Comparison of ENCODE assay signal across 8 mouse cellular contexts in genomic region chr13:114387074-114387487, GRCm38 (mm10). TPM values are rescaled to one million over a fixed set of nuclear protein-coding genes. Genes with fewer than 3 reads are reported as not detected.
DNase-seq lines count a peak whose midpoint lies in the region; ATAC-seq and TF ChIP-seq lines count a peak whose summit lies in the region.

No protein-coding gene starts in this region.

- peak overlapping the region; percentile 83; the same call in 1 of the 2 replicates for H3K27ac ChIP-seq in heart, embryonic 12.5 days (ENCODE audit: poor library complexity, severe bottlenecking)
- H3K27ac ChIP-seq in ES-Bruce4 (ENCODE audit: insufficient read depth, low read length) = no peak overlapping the region
- H3K27ac ChIP-seq in forebrain, embryonic 11.5 days (ENCODE audit: low read depth, low read length) = no peak overlapping the region
- H3K27ac ChIP-seq in liver, embryonic 13.5 days = no peak overlapping the region
- peak overlapping the region; percentile 78; the same call in 1 of the 2 replicates for H3K27ac ChIP-seq in stomach, embryonic 16.5 days (ENCODE audit: low read length)

- no peak for TF ChIP-seq EP300 in ES-Bruce4 (IDR thresholded peaks at IDR 0.05; ENCODE audit: insufficient read depth, low read depth, low read length)

- TF ChIP-seq CTCF in ES-Bruce4 (IDR thresholded peaks at IDR 0.05; ENCODE audit: low read depth, low read length) = no peak

- H3K9ac ChIP-seq in heart, embryonic 12.5 days = peak overlapping the region; percentile 92
- peak overlapping the region; percentile 86 for H3K9ac ChIP-seq in ES-Bruce4 (ENCODE audit: low read depth, poor library complexity, severe bottlenecking)
- H3K9ac ChIP-seq in forebrain, embryonic 11.5 days (ENCODE audit: low read length) = peak overlapping the region; percentile 84
- H3K9ac ChIP-seq in liver, embryonic 13.5 days = peak overlapping the region; percentile 83
- H3K9ac ChIP-seq in stomach, embryonic 16.5 days (ENCODE audit: low read length) = peak overlapping the region; percentile 92

- 6% methylated on average over 10 of the region's 10 CpGs for WGBS in heart, embryonic 12.5 days
- 11% methylated on average over 10 of the region's 10 CpGs for WGBS in forebrain, embryonic 11.5 days
- 1% methylated on average over 10 of the region's 10 CpGs for WGBS in liver, embryonic 13.5 days (ENCODE audit: insufficient replicate concordance)
- 3% methylated on average over 10 of the region's 10 CpGs for WGBS in stomach, embryonic 16.5 days

- H3K4me1 ChIP-seq in heart, embryonic 12.5 days (replicated peaks) = peaks cover 6% of the 10 kb centered on the region; the same call in 1 of the 2 replicates
- no peaks in the 10 kb centered on the region for H3K4me1 ChIP-seq in ES-Bruce4 (ENCODE audit: control insufficient read depth, insufficient read depth, low read length)
- H3K4me1 ChIP-seq in forebrain, embryonic 11.5 days (replicated peaks; ENCODE audit: control insufficient read depth, insufficient read depth, low read length) = peaks cover 5% of the 10 kb centered on the region; the same call in 1 of the 2 replicates
- peaks cover 15% of the 10 kb centered on the region for H3K4me1 ChIP-seq in liver, embryonic 13.5 days (replicated peaks)
- H3K4me1 ChIP-seq in stomach, embryonic 16.5 days (ENCODE audit: control insufficient read depth, insufficient read depth, low read length) = peaks cover 8% of the 10 kb centered on the region

- no peak for DNase-seq in heart, adult 18-20 months
- no peak for DNase-seq in forebrain, embryonic 11.5 days (ENCODE audit: low spot score)
- no peak for DNase-seq in liver, embryonic 13.5 days
- DNase-seq in ovary, adult 18-20 months (ENCODE audit: low spot score) = no peak
- DNase-seq in retina, embryonic 14.5 days (ENCODE audit: low spot score) = no peak

- 0 out of 2 replicates have a peak, but pooled peaks have one; percentile 45 for ATAC-seq in heart, embryonic 12.5 days (ENCODE audit: insufficient number of reproducible peaks, low FRiP score)
- ATAC-seq in forebrain, embryonic 11.5 days (replicated peaks; ENCODE audit: low FRiP score) = peak; percentile 46
- peak; percentile 69 for ATAC-seq in liver, embryonic 13.5 days (ENCODE audit: low read depth)
- ATAC-seq in stomach, embryonic 16.5 days (ENCODE audit: insufficient read depth, low FRiP score) = peak; percentile 33; the same call in 1 of the 2 replicates

- H3K4me2 ChIP-seq in heart, embryonic 12.5 days = peak overlapping the region; percentile 91
- peak overlapping the region; percentile 71 for H3K4me2 ChIP-seq in forebrain, embryonic 11.5 days (ENCODE audit: low read depth, low read length, severe bottlenecking)
- H3K4me2 ChIP-seq in liver, embryonic 13.5 days = peak overlapping the region; percentile 73
- H3K4me2 ChIP-seq in stomach, embryonic 16.5 days (ENCODE audit: low read depth, low read length) = peak overlapping the region; percentile 63

- no peaks in the 10 kb centered on the region for H3K27me3 ChIP-seq in heart, embryonic 12.5 days (replicated peaks)
- H3K27me3 ChIP-seq in ES-Bruce4 (ENCODE audit: control insufficient read depth, insufficient read depth, low read length, poor library complexity, severe bottlenecking) = no peaks in the 10 kb centered on the region
- no peaks in the 10 kb centered on the region for H3K27me3 ChIP-seq in forebrain, embryonic 11.5 days (ENCODE audit: control insufficient read depth, insufficient read depth, low read length)
- no peaks in the 10 kb centered on the region for H3K27me3 ChIP-seq in liver, embryonic 13.5 days
- no peaks in the 10 kb centered on the region for H3K27me3 ChIP-seq in stomach, embryonic 16.5 days (ENCODE audit: control insufficient read depth, insufficient read depth, low read length)

- peaks cover 12% of the 10 kb centered on the region for H3K36me3 ChIP-seq in heart, embryonic 12.5 days
- no peaks in the 10 kb centered on the region for H3K36me3 ChIP-seq in ES-Bruce4 (ENCODE audit: control insufficient read depth, insufficient read depth, low read length, poor library complexity, severe bottlenecking)
- no peaks in the 10 kb centered on the region for H3K36me3 ChIP-seq in forebrain, embryonic 11.5 days (ENCODE audit: control insufficient read depth, insufficient read depth, low read length)
- H3K36me3 ChIP-seq in liver, embryonic 13.5 days = peaks cover 8% of the 10 kb centered on the region
- peaks cover 3% of the 10 kb centered on the region; the same call in 1 of the 2 replicates for H3K36me3 ChIP-seq in stomach, embryonic 16.5 days (ENCODE audit: control insufficient read depth, insufficient read depth, low read length)

- TF ChIP-seq POLR2A in ES-Bruce4 (IDR thresholded peaks at IDR 0.05; ENCODE audit: insufficient read depth, low read length) = no peak

- 0 out of 2 replicates have a peak, but pooled peaks cover 4% of the 10 kb centered on the region for H3K9me3 ChIP-seq in heart, embryonic 12.5 days (replicated peaks)
- no peaks in the 10 kb centered on the region; the same call in 1 of the 2 replicates for H3K9me3 ChIP-seq in ES-Bruce4 (replicated peaks; ENCODE audit: control insufficient read depth, insufficient read depth, low read length, poor library complexity, severe bottlenecking)
- no peaks in the 10 kb centered on the region for H3K9me3 ChIP-seq in forebrain, embryonic 11.5 days (ENCODE audit: control insufficient read depth, low read length)
- no peaks in the 10 kb centered on the region for H3K9me3 ChIP-seq in liver, embryonic 13.5 days (replicated peaks)
- no peaks in the 10 kb centered on the region for H3K9me3 ChIP-seq in stomach, embryonic 16.5 days (replicated peaks; ENCODE audit: control insufficient read depth, low read length)

- peak overlapping the region; percentile 96 for H3K4me3 ChIP-seq in heart, embryonic 12.5 days
- peak overlapping the region; percentile 96 for H3K4me3 ChIP-seq in ES-Bruce4 (ENCODE audit: low read depth, low read length)
- H3K4me3 ChIP-seq in forebrain, embryonic 11.5 days (ENCODE audit: low read depth, low read length) = peak overlapping the region; percentile 94
- peak overlapping the region; percentile 87 for H3K4me3 ChIP-seq in liver, embryonic 13.5 days (replicated peaks)
- peak overlapping the region; percentile 98 for H3K4me3 ChIP-seq in stomach, embryonic 16.5 days (replicated peaks; ENCODE audit: low read length)

RNA-seq across cellular contexts. Expression of gene Ndufs4, which starts 1.0 kb away (rescaled TPM):
- 379 and 384 TPM in 2 replicates for polyA plus RNA-seq in heart, embryonic 12.5 days (2016; fragmentation: Nextera tagmentation; extraction: Ambion mirVana)
- total RNA-seq in heart, adult 18-20 months (2021) = 100 to 1,000 TPM; 572 to 648 TPM
- polyA plus RNA-seq in ES-Bruce4 (2011; ENCODE audit: insufficient read depth, insufficient read length, low read depth, missing spikeins) = 137 and 140 TPM in 2 replicates
- polyA plus RNA-seq in forebrain, embryonic 11.5 days (2014; fragmentation: Nextera tagmentation; extraction: Ambion mirVana) = 271 and 299 TPM in 2 replicates
- polyA plus RNA-seq in liver, embryonic 13.5 days (2015; fragmentation: Nextera tagmentation; extraction: Ambion mirVana) = 159 and 171 TPM in 2 replicates
- polyA plus RNA-seq in stomach, embryonic 16.5 days (2015; fragmentation: Nextera tagmentation; extraction: Ambion mirVana) = 250 and 283 TPM in 2 replicates

Comparison
In these comparisons a context has a peak if more than half of its experiments do, and no peak if none do; other contexts are left out.
1. H3K27ac ChIP-seq: peak in heart, embryonic 12.5 days (single experiment) and stomach, embryonic 16.5 days (single experiment); none in ES-Bruce4 (single experiment), forebrain, embryonic 11.5 days (single experiment) and liver, embryonic 13.5 days (single experiment).
2. Peak in every context shown above with its lines, with median percentiles within 50 percentile points of each other: ATAC-seq, H3K4me2 ChIP-seq, H3K4me3 ChIP-seq and H3K9ac ChIP-seq.